Mouse (Mus musculus): ENCODE results near the gene Drc7.
"Not testable (repeated sequence)": the region's sequence is repeated elsewhere in the genome, so short reads cannot be mapped to it uniquely, and the experiment has no call there.

Drc7 gene

DNA sequence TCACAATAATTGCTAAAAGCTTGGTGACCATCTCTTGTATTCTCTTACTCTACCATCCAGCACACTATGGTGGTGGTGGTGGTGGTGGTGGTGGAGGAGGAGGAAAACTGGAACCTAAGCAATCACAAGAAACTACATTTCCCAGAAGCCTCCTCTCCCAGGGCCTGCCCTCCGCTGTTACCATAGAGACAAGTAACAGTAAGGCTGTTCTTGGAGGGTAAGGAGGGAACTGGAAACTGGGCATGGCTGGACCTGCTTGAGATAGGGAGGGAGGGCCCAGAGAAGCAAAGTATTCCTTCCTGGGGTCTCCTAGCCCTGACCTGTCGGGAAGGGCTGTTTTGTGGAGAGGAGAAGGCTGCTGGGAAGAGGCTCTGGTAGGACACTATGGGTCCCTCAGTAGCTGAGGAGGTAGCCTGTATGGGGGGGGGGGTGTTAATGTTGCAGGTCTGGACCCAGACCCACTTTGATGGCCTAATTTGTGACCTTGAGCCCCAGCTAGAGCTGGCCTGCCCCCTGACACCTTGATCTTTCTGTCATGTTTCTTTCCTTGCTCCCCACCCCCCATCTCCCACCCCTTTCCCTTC is at the start of gene Drc7:
Drc7 (plus strand) TSS at position 177 of the 584 bp plus-strand sequence.
- no peak for DNase-seq

- no peak for DNase-seq
Measured at GRCm38 (mm10) chr8:95012442-95012919, 42.4 kb upstream of the Drc7 start.

GRCm38 (mm10) chr8:95015866-95016265 is 39.0 kb upstream of the Drc7 start:
- DNase-seq: no peak

DNA sequence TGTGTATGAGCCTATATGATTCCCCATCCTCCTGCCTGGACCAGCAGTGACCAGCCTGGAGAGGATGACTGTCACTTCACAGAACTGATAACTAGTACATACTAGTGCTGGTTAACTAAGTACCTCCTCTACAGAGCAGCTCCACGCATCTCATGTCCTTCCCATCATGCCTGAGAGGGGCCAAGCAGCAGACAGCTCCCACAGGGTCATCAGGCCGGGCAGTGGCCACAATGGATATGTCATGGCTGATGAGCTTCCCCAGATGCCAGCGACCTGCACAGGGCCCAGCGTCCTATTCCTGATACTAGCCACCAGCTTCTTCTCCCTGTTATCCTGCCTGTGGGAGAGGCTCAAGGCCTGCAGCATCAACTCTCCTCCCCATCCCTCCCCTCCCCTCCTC is 38.2 kb upstream of the Drc7 start:
- no peak for DNase-seq

DNA sequence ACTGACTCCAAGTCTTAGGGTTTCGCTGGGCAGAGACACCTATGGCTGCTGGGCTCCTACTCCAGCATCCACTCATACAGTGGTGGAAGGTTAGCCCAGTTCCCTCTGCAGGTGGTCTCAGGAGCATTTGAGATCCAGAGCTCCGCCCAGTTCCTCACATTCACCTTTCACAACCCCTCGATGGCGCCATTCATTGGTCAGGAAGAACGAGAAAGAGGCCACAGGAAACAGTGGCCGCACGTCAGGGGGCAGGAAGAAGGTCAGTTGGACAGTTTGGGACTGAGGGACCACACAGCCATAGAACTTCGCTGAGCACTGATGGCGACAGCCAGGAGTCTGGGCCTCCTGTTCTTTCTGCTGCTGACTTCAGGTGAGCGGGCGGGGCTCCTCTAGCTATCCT is 37.5 kb upstream of the Drc7 start, which contains the start of gene Adgrg3:
Adgrg3 (plus strand) TSS at position 242 of the 400 bp plus-strand sequence.
- no peak for DNase-seq

DNA sequence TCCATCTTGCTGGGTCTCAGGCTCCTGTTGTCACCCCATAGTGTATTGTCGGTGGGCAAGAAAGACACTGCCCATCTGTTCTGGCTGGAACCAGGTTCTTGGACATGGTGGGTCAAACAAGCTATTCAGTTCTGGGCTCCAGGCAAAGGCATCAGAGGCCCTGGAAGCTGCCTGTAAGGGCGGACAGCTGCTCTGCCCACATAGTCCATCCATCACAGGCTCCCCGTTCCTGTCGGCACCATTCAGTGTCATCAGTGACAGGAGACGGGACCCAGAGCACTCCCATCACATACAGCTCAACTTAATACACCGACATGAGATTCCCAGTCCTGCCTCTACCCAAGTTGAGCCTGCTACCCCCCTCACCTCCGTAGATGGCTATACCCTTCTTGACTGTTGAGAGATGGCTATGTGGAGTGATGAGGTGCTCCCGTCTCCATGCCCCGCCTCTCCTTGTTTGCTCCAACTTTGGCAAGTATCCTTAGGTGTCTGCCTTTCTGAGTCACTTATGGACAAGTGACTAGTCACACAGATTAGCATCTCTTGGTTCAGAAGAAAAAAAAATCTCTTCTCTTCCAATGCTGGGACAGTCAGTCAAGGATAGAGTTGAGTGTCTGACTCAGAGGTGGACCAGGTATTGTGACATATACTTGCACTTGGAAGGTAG is 36.8 kb upstream of the Drc7 start:
- DNase-seq: no peak

- no peak for DNase-seq
Measured at GRCm38 (mm10) chr8:95020293-95020777, 34.6 kb upstream of the Drc7 start.

DNA sequence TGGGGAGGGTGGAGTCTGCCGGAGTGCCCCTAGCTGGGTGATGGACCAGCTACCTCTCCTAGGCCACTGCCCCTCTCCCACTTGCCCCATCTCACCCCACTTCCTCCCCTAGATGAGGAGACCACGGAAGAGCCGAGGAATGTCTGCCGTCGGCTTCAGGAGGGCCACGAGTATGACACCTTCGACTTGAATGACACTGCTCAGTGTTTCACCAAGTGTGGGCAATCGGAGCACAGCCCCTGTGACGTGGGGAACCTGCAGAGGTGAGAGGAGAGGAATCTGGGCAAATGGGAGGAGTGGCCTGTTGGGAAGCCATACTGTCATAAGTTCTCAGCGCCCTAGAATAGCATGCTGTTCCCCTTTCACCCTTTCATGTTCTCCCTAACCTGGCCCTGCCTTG is 34.1 kb upstream of the Drc7 start:
- no peak for DNase-seq

DNA sequence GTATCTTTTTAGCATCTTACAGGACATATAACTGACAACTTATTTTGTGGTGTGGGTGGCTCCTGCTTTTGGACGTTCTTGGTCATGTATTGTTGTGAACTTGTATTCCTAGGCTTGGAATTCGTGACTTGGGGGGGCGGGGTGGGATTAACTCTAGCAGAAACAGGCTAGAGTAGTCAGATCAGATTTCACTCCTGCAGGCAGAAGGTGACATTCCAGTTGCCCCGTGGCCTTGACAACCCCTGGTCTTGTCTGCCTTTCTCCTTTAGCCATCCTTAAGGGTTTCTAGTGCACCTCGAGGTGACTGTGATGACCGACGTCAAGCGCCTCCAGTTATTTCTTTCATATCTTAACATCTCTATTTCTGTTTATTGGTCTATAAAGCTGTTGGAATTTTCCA is 31.7 kb upstream of the Drc7 start:
- DNase-seq: no peak

DNA sequence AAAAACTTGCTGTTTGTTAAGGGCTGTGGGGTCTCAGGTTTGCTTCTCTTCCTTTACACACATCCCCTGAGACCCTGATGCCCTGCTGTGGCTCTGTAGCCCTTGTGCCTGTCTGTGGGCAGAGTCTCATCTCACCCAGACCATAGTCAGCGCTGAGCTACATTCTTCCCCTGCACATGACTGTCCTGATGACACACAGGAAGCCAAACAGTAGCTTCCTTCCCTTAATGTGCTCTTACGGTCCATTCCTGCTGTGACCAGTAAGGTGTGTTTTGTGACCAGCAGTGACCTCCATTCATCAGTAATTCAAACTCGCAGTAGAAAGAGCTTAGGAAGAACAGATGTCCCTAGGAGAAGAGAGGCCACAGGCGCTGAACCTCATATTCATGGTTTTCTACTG is 30.5 kb upstream of the Drc7 start:
- DNase-seq: no peak

DNA sequence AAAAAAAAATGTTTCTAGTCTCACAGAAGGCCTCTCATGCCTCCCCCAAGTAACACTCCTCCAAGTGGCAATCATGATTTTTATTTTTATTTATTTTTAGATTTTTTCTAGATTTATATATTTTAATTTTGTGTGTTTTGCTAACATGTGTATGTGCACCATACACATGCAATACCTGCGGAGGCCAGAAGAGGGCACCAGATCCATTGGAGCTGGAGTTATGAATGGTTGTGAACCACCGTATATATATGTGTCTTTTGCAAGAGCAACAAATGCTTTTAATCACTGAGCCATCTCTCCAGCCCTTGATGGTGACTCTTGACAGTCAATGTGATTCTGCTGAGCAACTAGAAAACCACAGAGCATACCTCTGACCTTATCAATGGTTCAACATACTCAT is 29.5 kb upstream of the Drc7 start:
- DNase-seq: no peak

DNA sequence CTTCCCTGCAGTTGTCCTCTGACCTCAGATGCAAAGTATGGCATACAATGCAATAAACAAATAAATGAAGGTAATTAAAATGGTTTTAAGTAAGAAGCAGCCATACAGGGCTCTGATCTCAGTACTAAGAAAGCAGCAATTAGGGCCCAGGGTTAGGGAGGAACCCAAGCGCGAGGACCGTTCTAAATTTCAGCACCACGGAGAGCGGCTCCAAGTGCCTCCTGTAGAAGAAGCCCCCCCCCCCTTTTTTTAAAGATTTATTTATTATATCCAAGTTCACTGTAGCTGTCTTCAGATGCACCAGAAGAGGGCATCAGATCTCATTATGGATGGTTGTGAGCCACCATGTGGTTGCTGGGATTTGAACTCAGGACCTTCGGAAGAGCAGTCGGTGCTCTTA is 26.5 kb upstream of the Drc7 start:
- not testable (repeated sequence) for DNase-seq

- DNase-seq: no peak
Measured at GRCm38 (mm10) chr8:95037106-95037925, 17.6 kb upstream of the Drc7 start.

DNA sequence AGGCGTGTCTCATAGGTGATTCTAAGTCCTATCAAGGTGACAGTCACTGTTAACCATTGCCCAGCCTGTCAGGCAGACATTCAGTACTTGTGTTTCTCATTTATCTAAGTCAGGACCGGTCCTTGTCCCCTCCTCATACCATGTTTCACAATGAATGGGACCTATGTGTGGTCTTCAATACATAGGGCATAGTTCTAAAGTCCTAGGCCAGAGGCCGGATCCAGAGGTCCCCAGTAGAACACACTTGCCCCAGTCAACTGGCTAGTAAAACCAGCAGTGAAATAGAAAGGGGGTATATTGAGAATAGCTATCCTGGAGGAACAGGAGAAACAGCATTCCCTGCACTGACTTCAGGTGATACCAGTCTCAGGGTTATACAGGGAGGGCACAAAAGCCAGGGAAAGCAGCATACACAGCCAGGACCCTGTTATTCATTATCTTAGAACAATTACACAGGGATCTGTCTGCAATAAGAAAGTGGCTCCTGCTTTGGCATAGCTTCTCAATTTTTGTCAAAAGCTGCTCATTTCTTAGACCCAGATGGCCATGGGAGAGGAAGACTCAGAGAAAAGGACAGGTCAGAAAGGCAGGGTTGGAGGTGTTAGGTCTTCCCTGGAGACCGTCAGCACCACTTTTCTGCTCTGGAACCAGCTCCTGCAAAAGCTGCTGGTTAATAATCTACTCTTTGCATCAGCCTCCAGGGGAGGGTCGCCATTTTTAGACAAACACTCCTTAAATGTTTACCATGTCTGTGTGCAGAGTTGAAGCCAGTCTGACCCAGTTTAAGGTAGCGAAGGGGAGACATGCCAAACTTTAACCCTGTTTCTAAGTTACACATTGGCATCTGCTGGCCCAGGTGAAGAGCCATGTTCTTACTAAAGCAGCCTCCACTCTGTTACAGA is 12.8 kb upstream of the Drc7 start:
- no peak for DNase-seq

DNA sequence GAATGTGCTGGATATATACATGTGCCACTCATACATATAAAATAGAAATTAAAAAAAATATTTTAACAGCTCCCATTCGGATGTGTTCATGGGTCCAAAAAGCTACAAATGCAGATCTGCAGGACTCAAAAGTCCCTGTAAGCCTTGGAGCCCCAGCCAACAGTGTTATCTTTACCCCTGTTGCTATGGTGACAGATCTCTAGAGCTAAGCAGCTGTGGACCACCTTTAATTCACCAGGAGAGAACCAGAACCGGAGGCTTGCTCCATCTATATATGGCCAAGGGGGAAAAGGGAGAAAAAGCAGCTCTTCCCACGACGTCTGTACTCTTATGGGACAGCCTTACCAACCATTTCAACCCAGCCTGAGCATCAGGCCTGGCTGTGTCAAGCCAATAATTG is 10.1 kb upstream of the Drc7 start:
- no peak for DNase-seq

DNA sequence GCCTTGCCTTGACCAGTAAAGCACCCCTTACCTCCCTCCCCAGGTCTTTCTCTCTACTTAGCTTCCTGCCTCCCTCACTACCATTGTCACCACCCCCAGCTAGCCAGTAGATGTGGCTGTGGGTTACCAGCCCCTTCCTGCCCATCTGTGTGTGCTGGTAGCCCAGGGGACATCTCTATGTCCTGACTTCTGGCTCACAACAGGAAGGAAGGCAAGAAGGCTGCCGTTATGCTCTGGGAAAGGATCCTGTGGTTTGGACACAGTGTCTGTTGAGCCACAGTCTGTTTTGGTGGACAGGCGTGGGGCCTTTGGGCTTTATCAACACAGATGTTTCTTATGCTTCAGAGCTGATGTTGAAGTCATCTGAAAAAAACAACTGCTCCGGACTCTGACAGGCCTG is 7.9 kb upstream of the Drc7 start:
- DNase-seq: no peak

GRCm38 (mm10) chr8:95047884-95048680 is 6.8 kb upstream of the Drc7 start:
- no peak for DNase-seq

DNA sequence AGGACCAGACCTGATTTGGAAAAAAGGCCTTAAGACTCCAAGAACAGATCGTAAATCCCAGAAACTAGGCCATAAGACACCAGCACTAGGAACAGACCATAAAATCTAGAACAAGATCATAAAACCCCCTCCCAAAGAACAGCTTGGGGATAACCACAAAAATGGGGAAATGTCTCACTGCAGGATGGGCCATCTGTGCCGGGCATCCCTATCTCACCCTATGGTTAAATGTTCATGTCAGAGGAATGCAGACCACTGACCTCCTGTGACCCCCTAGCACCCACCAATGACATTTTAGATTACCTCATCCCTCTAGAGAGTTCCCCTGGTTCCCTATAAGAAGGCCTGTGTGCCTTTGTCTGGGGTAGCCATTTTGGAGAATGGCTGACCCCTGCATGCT is 5.3 kb upstream of the Drc7 start:
- no peak for DNase-seq

DNA sequence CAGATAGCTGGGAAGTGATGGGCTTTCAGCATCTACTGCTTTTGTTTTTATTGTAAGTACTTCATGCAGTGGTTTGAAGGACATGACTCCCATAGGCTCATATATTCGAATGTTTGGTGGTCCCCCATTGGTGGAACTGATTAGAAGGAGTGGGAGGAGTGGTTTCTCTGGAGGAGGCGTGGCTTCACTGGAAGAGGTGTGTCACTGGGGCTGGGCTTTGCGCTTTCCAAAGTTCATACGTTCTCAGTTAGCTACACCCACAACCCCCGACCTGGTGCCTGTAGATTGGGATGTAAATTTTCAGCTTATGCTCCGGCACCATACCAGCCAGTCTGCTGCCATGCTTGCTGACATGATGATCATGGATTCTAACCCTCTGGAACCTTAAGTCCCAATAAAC is 465 bp upstream of the Drc7 start:
- DNase-seq: no peak

DNA sequence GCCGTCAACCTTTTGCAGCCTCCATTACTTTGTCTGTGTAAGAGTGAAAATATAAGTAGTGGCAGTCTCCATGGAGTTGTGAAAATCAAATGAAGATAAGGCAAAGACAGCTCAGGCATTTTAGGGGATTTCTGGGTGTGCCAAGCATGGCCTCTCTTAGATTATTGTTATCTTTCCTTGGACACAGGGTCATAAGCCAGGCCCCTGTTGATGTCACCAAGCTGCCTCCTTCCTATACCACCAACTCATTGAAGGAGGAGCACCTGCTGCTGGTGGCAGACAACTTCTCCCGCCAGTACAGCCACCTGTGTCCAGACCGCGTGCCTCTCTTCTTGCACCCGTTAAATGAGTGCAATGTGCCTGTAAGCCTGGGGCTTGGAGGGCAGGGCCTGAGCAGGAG is 1.5 kb downstream of the Drc7 start:
- DNase-seq: no peak

GRCm38 (mm10) chr8:95058661-95059060 is 3.8 kb downstream of the Drc7 start:
- DNase-seq: no peak

Measured in cerebellum, adult 9-10 months (tissue).